Mouse (Mus musculus) MEL (cell line): Measurements from ENCODE around the gene 2010003K11Rik.
A peak's percentile ranks its signal among the peaks of the same experiment; 100 is the strongest.

Experiments
- CHD1 ChIP-seq: IDR thresholded peaks from 2 replicates; pipeline ENCODE4 v1.6.1; 2012; ENCODE audit warnings: low read depth, mild to moderate bottlenecking, inconsistent platforms, low read length, improper control_type of control experiment
- CHD2 ChIP-seq: IDR thresholded peaks from 2 replicates; pipeline ENCODE4 v1.6.1; 2011; ENCODE audit warnings: low read length, improper control_type of control experiment
- CTCF ChIP-seq, 3 experiments: IDR thresholded peaks in 2 of 3; conservative IDR thresholded peaks in 1 of 3; 2 replicates each; pipeline ENCODE4 v1.5.1; 2011 to 2012; ENCODE audit warnings: low read length in 3 of 3, low read depth in 2 of 3, mild to moderate bottlenecking in 2 of 3, improper control_type of control experiment in 1 of 3, inconsistent platforms in 1 of 3, mixed read lengths in 1 of 3, moderate library complexity in 1 of 3; ENCODE audit not compliant: control insufficient read depth in 1 of 3, insufficient read depth in 1 of 3, poor library complexity in 1 of 3, severe bottlenecking in 1 of 3
- E2F4 ChIP-seq: IDR thresholded peaks from 2 replicates; pipeline ENCODE4 v1.6.1; 2011; ENCODE audit warnings: low read depth, low read length, improper control_type of control experiment, borderline replicate concordance
- EP300 ChIP-seq, 2 experiments: IDR thresholded peaks; 2 replicates each; pipeline ENCODE4 v1.6.1; 2011; ENCODE audit warnings: improper control_type of control experiment in 2 of 2, low read length in 2 of 2, low read depth in 1 of 2, mild to moderate bottlenecking in 1 of 2
- HCFC1 ChIP-seq: IDR thresholded peaks from 2 replicates; pipeline ENCODE4 v1.6.1; 2012; ENCODE audit warnings: low read depth, mild to moderate bottlenecking, inconsistent platforms, low read length, improper control_type of control experiment, moderate library complexity
- KAT2A ChIP-seq: conservative IDR thresholded peaks from 2 replicates; pipeline ENCODE4 v1.6.1; 2012; ENCODE audit warnings: low read depth, low read length, improper control_type of control experiment, inconsistent platforms
- MEF2A ChIP-seq: IDR thresholded peaks from 2 replicates; pipeline ENCODE4 v1.6.1; 2014; ENCODE audit warnings: low read depth, mild to moderate bottlenecking, inconsistent platforms, low read length, improper control_type of control experiment; ENCODE audit not compliant: poor library complexity, insufficient replicate concordance, severe bottlenecking; ENCODE audit errors: extremely low read depth
- POLR2A ChIP-seq, 2 experiments: IDR thresholded peaks; 2 replicates each; pipeline ENCODE4 v1.6.1; 2011 to 2012; ENCODE audit warnings: low read length in 2 of 2, mild to moderate bottlenecking in 2 of 2, control low read depth in 1 of 2, improper control_type of control experiment in 1 of 2, low read depth in 1 of 2, moderate library complexity in 1 of 2; ENCODE audit not compliant: control insufficient read depth in 1 of 2, insufficient read depth in 1 of 2, poor library complexity in 1 of 2
- RAD21 ChIP-seq: IDR thresholded peaks from 2 replicates; pipeline ENCODE4 v1.6.1; 2011; ENCODE audit warnings: mild to moderate bottlenecking, low read depth, low read length, improper control_type of control experiment
- UBTF ChIP-seq: IDR thresholded peaks from 2 replicates; pipeline ENCODE4 v1.6.1; 2012; ENCODE audit warnings: low read depth, mild to moderate bottlenecking, inconsistent platforms, low read length, improper control_type of control experiment, moderate library complexity, borderline replicate concordance; ENCODE audit not compliant: insufficient read depth
- USF1 ChIP-seq: IDR thresholded peaks from 2 replicates; pipeline ENCODE4 v1.6.1; 2014; ENCODE audit warnings: low read depth, mild to moderate bottlenecking, inconsistent platforms, low read length, improper control_type of control experiment, moderate library complexity

GRCm38 (mm10) chr19:4477345-4478189 is 20.8 kb downstream of the 2010003K11Rik start, which contains the start of gene Syt12:
- TF ChIP-seq MEF2A, result no peak
- no peak for TF ChIP-seq CTCF (IDR thresholded peaks at IDR 0.05 in 2 of 3, conservative IDR thresholded peaks at IDR 0.05 in 1 of 3; ENCODE audit: control insufficient read depth in 1 of 3, insufficient read depth in 1 of 3, low read depth in 2 of 3, low read length in 3 of 3, poor library complexity in 1 of 3, severe bottlenecking in 1 of 3)
- TF ChIP-seq USF1, result no peak
- TF ChIP-seq HCFC1, result no peak
- TF ChIP-seq RAD21, result no peak
- no peak for TF ChIP-seq KAT2A
- TF ChIP-seq POLR2A (IDR thresholded peaks at IDR 0.05; ENCODE audit: control insufficient read depth in 1 of 2, insufficient read depth in 1 of 2, low read depth in 1 of 2, low read length in 2 of 2, poor library complexity in 1 of 2), result no peak
- peak; percentile 49 to 62 for TF ChIP-seq EP300 (IDR thresholded peaks at IDR 0.05; ENCODE audit: low read depth in 1 of 2, low read length in 2 of 2)
- no peak for TF ChIP-seq CHD1
- no peak for TF ChIP-seq E2F4
- TF ChIP-seq CHD2, result no peak
- no peak for TF ChIP-seq UBTF
